Mouse (Mus musculus) left cerebral cortex, postnatal 14 days (tissue): Measurements from ENCODE around the gene Nol9. TPM values are rescaled to one million over a fixed set of nuclear protein-coding genes. Genes with fewer than 3 reads are reported as not detected.
A peak's percentile ranks its signal among the peaks of the same experiment; 100 is the strongest.

Source experiments
- DNase-seq, 2 experiments: peaks; one replicate each; pipeline ENCODE4 v3.0.0; 2021 to 2022; ENCODE audit warnings: low spot score in 2 of 2, mixed read lengths in 1 of 2
- intact Hi-C: fragments of 180-260 bp; cut with DNase I; formaldehyde crosslinking; loops from one replicate; pipeline ENCODE4 v1.15.1; 2025
- total RNA-seq, 2 experiments: library from RNA; stranded (reverse); gene quantifications; 2 replicates each; pipeline ENCODE4 v1.2.3; 2021

Gene Nol9
- total RNA-seq, 2 experiments from 2014 or later, result 21.3 to 21.9 TPM

GRCm38 (mm10) chr4:152038225-152038984 lies 716 bp upstream of the Nol9 start, which contains the start of gene Tas1r1:
Gene Tas1r1 (minus strand): TSS chr4:152038568.
- intact Hi-C loops, result loop anchor here (5.0 kb wide), 2 partner anchors 56 to 59 kb away; no protein-coding TSS in a partner anchor
- no peak for DNase-seq

GRCm38 (mm10) chr4:152039831-152040310 lies 750 bp downstream of the Nol9 start:
- intact Hi-C loops, result loop anchor here (5.0 kb wide), 2 partner anchors 57 to 58 kb away; no protein-coding TSS in a partner anchor
- no peak for DNase-seq

GRCm38 (mm10) chr4:152041924-152042641 lies 3.0 kb downstream of the Nol9 start:
- intact Hi-C loops, result no loop called here
- no peak for DNase-seq

DNA sequence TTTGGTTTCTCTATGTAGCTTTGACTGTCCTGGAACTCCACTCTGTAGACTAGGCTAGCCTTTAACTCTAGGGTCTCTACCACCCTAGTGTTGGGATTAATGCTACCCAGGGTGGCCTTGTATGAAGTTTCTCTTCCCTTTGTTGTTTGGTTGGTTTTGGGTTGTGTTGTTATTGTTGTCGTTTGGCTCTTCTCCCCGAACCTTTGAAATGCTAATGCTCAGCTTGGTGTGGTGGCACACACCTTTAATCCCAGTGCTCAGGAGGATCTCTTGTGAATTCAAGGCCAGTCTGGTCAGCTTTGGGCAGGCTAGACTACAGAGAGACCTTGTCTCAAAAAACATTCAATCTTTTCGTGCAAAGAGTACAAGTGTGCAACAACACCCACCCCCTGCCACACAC lies 4.0 kb downstream of the Nol9 start:
- no peak for DNase-seq
- intact Hi-C loops, result no loop called here

DNA sequence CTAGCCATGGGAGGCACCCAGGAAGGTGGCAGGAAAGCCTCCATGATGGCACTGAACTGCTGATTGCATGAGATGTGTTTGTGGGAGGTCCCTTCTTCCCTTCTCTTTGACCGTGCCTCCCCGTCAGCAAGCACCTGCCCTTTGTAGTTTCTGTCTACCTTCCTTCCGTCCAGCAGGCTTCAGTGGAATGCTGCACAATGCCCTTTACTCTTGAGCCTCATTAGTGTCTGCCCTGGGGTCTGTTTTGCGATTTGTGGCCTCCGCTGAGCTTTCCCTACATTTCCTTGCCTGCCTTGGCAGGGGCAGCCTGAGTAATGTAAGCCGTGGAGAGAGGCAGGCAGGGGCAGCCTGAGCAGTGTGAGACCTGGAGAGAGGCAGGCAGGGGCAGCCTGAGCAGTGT lies 5.5 kb downstream of the Nol9 start:
- no peak for DNase-seq
- intact Hi-C loops, result no loop called here

GRCm38 (mm10) chr4:152062390-152063110 lies 23.4 kb downstream of the Nol9 start:
- peak in 1 of 2 experiments; percentile 48 for DNase-seq
- intact Hi-C loops, result no loop called here

GRCm38 (mm10) chr4:152067280-152067679 lies 28.2 kb downstream of the Nol9 start:
- DNase-seq, result no peak
- intact Hi-C loops, result no loop called here

- DNase-seq, result no peak
- intact Hi-C loops, result no loop called here
These were observed 29.1 kb downstream of the Nol9 start for GRCm38 (mm10) chr4:152068166-152068724.

DNA sequence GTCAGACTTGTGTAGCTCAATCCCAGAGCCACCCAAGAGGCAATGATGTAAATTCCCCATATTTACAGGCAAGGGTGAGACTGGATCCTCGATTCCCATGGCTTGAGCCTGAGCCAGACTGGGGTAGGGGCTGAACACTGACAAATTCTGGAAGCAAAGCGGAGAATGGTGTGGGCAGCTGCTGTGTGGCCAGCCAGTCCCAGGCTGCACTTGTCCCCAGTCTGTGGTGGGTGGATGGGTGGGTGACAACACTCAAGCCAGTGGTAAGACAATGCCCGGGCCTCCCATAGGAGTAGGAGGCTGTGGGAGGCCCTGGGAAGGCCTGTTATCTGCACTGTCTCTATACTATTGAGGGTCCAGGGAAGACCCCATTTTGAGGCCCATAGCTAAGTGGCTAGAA lies 30.1 kb downstream of the Nol9 start:
- intact Hi-C loops, result no loop called here
- DNase-seq, result no peak

- intact Hi-C loops, result no loop called here
- DNase-seq, result no peak
These were observed 31.6 kb downstream of the Nol9 start for GRCm38 (mm10) chr4:152070494-152071396.

GRCm38 (mm10) chr4:152072121-152072601 lies 33.0 kb downstream of the Nol9 start, which contains the start of gene Plekhg5:
Gene Plekhg5 (plus strand): TSS chr4:152072498.
- intact Hi-C loops, result no loop called here
- peak in 1 of 2 experiments; percentile 61 for DNase-seq

DNA sequence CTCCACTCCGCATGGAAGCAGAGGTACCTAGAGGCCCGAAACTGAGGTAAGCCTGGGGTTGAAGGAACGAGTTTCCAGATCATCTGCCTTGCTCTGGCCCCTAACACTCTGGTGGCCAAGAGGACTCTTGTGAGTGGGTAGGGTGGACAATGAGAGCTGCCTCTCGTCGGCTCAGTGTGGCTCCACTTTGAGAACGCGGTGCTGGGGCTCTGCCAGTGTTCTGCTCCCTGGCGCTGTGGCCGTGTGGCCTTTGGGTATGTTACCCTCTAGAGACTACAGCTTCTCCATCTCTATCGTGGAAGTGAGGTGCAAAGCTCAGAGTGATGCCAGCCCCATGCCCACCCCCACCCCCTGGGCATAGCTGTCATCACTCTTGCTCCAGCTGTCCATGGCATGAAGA lies 33.5 kb downstream of the Nol9 start:
- DNase-seq, result no peak
- intact Hi-C loops, result no loop called here

GRCm38 (mm10) chr4:152073715-152074114 lies 34.6 kb downstream of the Nol9 start:
- DNase-seq, result no peak
- intact Hi-C loops, result no loop called here

DNA sequence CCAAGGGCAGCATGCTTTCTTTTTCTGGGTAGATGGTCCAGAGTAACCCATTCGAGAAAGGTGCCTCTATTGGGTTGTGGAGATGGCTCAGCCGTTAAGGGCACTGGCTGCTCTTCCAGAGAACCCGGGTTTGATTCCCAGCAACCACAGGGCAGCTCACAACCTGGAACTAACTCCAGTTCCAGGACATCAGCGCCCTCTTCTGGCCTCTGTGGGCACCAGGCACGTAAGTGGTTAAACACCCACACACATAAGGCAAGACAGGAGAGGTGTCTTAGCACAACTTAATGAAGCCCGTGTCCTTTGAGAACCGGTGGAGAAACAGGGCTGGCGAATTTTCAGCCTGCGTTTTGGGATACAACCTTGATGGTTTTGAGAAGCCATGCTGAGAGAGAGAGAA lies 35.4 kb downstream of the Nol9 start:
- no peak for DNase-seq
- intact Hi-C loops, result no loop called here

- no peak for DNase-seq
- intact Hi-C loops, result no loop called here
These were observed 38.1 kb downstream of the Nol9 start for GRCm38 (mm10) chr4:152077191-152077590.

GRCm38 (mm10) chr4:152078105-152078530 lies 39.0 kb downstream of the Nol9 start:
- peak in 1 of 2 experiments; percentile 76 for DNase-seq
- intact Hi-C loops, result no loop called here

- intact Hi-C loops, result no loop called here
- DNase-seq, result no peak
These were observed 40.1 kb downstream of the Nol9 start for GRCm38 (mm10) chr4:152079261-152079660.

DNA sequence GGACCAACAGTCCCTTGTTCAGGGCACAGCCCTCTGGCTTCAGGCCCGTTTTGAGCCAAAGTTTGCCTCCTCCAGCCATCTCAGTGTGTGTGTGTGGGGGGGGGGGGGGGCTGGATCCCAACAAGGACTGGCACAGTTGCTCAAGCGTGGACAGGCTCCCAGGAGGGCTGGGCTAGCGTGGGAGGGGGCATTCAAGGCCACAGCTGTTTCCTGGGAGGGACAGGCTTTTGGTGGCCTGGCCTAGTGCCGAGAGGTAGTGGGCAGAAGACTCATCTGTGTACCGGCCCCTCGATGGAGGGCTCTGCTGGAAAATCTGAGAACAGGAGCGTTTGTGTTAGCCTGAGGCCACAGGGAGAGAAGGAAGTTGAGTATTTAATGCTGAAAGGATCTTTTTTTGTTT lies 40.8 kb downstream of the Nol9 start:
- intact Hi-C loops, result no loop called here
- no peak for DNase-seq
